Mouse (Mus musculus) brain, adult 2 months (tissue): ENCODE measurements at regions not wholly inside any gene's neighbourhood (a gene's known extent, or its start where the extent isn't known, plus 50 kb on each side); places are given as distances from the start of the nearest gene placed in this dataset.
"Not testable (repeated sequence)": the region's sequence is repeated elsewhere in the genome, so short reads cannot be mapped to it uniquely, and the experiment has no call there.

Experiments used
- DNase-seq: peaks from one replicate; pipeline ENCODE4 v3.0.0; 2011; ENCODE audit warnings: low read depth, low spot score

GRCm38 (mm10) chr3:31603237-31603636 is 293.1 kb upstream of the Slc7a14 start:
- DNase-seq: peak; percentile 88

GRCm38 (mm10) chr3:31596581-31596980 is 286.4 kb upstream of the Slc7a14 start:
- not testable (repeated sequence) for DNase-seq

GRCm38 (mm10) chr3:31585971-31586370 is 275.8 kb upstream of the Slc7a14 start:
- peak; percentile 77 for DNase-seq

GRCm38 (mm10) chr3:31573849-31574248 is 263.7 kb upstream of the Slc7a14 start:
- DNase-seq: no peak
